Mouse (Mus musculus): ENCODE measurements around the gene Tcea3. TPM values are rescaled to one million over a fixed set of nuclear protein-coding genes. Genes with fewer than 3 reads are reported as not detected.
A peak's percentile ranks its signal among the peaks of the same experiment; 100 is the strongest.

Tcea3 gene
- polyA plus RNA-seq, 1 experiment from 2014 or later, result 11.1 TPM

DNA sequence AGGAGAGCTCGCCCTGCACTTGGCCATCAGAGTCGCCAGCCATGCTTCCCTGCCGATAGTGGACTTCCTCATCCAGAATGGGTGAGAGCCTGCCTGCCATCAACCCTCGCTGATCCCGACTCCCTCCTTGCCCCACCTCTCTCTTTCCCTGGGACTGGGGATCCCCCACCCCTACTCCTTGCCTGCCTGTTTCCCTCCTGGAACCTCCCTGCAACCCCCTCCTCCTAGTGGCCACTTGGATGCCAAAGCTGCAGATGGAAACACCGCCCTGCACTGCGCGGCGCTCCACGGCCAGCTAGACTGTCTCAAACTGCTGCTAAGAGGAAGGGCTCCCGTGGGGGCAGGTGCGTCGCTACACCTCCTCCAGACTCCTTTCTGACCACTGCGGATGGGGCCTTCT lies 7.4 kb upstream of the Tcea3 start:
- 0 out of 2 replicates have a peak, but pooled peaks cover 6% of the 10 kb centered on the region for H3K4me1 ChIP-seq
- no peak overlapping the region for H3K4me2 ChIP-seq
- ATAC-seq, result no peak
- H3K4me3 ChIP-seq, result no peak overlapping the region
- no peaks in the 10 kb centered on the region for H3K36me3 ChIP-seq
- WGBS (ENCODE audit: insufficient replicate concordance), result 39% methylated on average over 14 of the region's 14 CpGs
- no peaks in the 10 kb centered on the region for H3K9me3 ChIP-seq (replicated peaks)
- H3K27ac ChIP-seq, result no peak overlapping the region
- H3K27me3 ChIP-seq (replicated peaks), result peaks cover 93% of the 10 kb centered on the region
- H3K9ac ChIP-seq, result no peak overlapping the region

DNA sequence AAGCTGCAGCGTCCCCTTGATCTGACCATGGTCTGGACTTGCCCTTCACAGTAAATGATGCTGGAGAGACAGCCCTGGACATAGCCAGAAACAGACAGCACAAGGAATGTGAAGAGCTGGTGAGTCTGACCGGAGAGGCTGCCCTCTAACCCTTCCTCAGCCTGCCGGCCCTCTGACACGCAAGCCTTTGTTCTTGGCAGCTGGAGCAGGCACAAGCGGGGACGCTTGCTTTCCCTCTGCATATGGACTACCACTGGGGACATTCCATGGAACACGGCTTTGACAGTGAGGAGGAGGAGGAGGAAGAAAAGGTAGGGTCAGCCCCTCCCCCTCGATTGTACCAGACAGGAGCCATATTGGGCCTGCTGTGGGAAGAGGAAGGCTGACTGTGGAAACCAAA lies 6.6 kb upstream of the Tcea3 start:
- ATAC-seq, result no peak
- no peak overlapping the region for H3K27ac ChIP-seq
- WGBS (ENCODE audit: insufficient replicate concordance), result 67% methylated on average over 8 of the region's 8 CpGs

DNA sequence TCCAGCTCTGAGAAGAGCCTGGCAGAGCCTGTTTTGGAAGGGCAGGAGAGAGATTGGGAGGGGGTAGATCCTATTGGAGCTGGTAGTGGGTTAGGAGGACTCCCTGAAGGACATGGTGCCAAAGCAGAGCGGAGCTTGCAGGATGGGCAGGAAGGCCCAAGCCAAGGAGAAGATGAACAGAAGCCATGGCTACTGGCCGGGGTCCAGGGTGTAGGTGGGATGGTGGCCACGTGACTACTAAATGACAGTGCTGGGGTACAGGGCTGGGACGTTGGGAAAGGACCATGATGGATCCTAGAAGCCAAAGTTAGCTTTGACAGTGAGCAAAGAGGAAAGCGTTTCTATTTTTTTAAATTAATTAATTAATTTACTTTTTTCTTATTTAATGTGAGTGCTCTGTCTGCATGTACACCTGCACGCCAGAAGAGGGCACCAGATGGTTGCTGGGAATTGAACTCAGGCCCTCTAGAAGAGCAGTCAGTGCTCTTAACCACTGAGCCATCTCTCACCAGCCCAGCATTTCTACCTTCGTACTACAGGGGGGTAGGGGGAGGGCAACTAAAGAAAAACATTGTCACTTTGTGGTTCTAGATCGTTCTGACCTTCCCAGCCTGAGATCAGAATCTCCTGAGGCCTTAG lies 5.3 kb upstream of the Tcea3 start:
- no peak overlapping the region for H3K27ac ChIP-seq
- no peak overlapping the region for H3K9ac ChIP-seq
- no peaks in the 10 kb centered on the region for H3K36me3 ChIP-seq
- H3K27me3 ChIP-seq (replicated peaks), result peaks cover 99% of the 10 kb centered on the region
- no peaks in the 10 kb centered on the region for H3K9me3 ChIP-seq (replicated peaks)
- H3K4me3 ChIP-seq, result no peak overlapping the region
- WGBS (ENCODE audit: insufficient replicate concordance), result 31% methylated on average over 8 of the region's 8 CpGs
- no peak for ATAC-seq
- H3K4me2 ChIP-seq, result no peak overlapping the region
- 0 out of 2 replicates have a peak, but pooled peaks cover 11% of the 10 kb centered on the region for H3K4me1 ChIP-seq

More for the DNA sequence above, 6.6 kb upstream of the Tcea3 start:
- Histone ChIP-seq H3K4me1 (0 out of 2 replicates have a peak, but pooled peaks cover 6% of the 10 kb centered on the region), H3K36me3 (no peaks in the 10 kb centered on the region), H3K9ac (no peak overlapping the region), H3K27me3 (replicated peaks) (peaks cover 99% of the 10 kb centered on the region), H3K4me2 (no peak overlapping the region), H3K9me3 (replicated peaks) (no peaks in the 10 kb centered on the region), H3K4me3 (no peak overlapping the region)

DNA sequence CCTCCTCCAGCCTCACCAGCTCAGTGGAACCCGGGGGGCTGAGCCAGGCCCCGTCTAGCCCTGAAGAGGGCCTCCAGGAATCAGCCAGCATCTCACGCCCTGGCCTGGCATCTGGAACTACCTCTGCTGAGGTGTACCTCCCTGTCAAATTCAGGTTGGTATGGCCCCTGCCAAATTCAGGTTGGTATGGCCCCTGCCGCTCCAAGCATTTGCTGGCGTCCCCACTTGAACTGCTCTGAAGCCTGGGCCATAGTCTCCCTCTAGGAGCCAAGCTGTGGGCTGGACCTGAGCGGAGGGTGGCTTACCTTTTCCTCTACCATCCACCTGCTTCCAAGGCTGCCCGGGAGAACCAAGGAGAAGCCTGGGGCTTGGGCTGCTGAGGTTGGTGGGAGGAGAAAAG lies 4.8 kb upstream of the Tcea3 start:
- Histone ChIP-seq H3K9ac (no peak overlapping the region), H3K9me3 (replicated peaks) (no peaks in the 10 kb centered on the region), H3K27me3 (replicated peaks) (peaks cover 99% of the 10 kb centered on the region), H3K4me2 (no peak overlapping the region), H3K4me3 (no peak overlapping the region), H3K4me1 (peaks cover 15% of the 10 kb centered on the region; the same call in 1 of the 2 replicates), H3K27ac (no peak overlapping the region), H3K36me3 (no peaks in the 10 kb centered on the region)
- WGBS (ENCODE audit: insufficient replicate concordance), result 58% methylated on average over 7 of the region's 7 CpGs
- no peak for ATAC-seq

DNA sequence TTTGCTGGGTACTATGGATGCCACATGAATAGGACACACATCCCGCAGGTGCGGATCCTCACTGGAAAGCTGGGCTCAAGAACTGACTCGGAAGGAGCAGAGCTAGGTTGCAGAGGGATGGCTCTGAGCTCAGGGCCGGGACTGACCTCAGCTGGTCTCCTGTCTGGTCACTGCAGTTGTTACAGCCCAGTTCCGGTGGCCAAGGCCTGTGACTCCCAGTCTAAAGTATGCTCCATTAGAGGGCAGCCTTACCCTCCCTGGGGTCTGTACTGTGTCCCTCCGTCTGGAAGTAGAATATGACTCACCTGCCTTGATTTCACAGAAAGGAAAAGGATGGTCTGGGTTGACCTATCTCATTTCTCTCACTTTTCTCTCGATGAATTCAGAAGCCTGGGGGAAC lies 3.3 kb upstream of the Tcea3 start:
- no peak overlapping the region for H3K27ac ChIP-seq
- WGBS (ENCODE audit: insufficient replicate concordance), result 45% methylated on average over 7 of the region's 7 CpGs
- no peaks in the 10 kb centered on the region for H3K36me3 ChIP-seq
- peaks cover 99% of the 10 kb centered on the region for H3K27me3 ChIP-seq (replicated peaks)
- no peak overlapping the region for H3K9ac ChIP-seq
- no peak overlapping the region for H3K4me2 ChIP-seq
- no peak overlapping the region for H3K4me3 ChIP-seq
- no peaks in the 10 kb centered on the region for H3K9me3 ChIP-seq (replicated peaks)
- no peak for ATAC-seq
- peaks cover 14% of the 10 kb centered on the region for H3K4me1 ChIP-seq

DNA sequence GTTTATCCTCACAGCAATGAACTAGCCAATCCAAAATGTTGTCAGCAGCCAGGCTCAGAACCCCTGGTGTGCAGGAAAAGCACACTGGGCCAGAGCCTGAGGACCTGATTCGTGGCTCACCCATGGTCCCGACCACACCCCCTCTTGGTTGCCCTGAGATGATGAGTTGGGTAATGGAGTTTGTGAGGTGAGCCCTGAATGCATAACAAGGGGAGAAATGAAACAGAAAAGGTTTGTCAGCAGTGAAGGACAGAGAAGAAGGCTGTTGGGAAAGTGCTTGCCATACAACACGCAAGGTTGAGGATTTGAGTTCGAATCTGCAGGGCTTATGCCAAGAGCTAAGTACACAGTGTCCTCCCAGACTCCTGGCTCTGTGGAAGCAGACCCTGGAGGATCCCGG lies 1.8 kb upstream of the Tcea3 start:
- WGBS (ENCODE audit: insufficient replicate concordance), result 36% methylated on average over 5 of the region's 5 CpGs
- no peak overlapping the region for H3K27ac ChIP-seq
- H3K36me3 ChIP-seq, result no peaks in the 10 kb centered on the region
- no peak overlapping the region for H3K4me2 ChIP-seq
- no peak overlapping the region for H3K4me3 ChIP-seq
- no peak for ATAC-seq
- H3K4me1 ChIP-seq, result peaks cover 21% of the 10 kb centered on the region
- peaks cover 99% of the 10 kb centered on the region for H3K27me3 ChIP-seq (replicated peaks)
- H3K9ac ChIP-seq, result no peak overlapping the region
- H3K9me3 ChIP-seq (replicated peaks), result no peaks in the 10 kb centered on the region

DNA sequence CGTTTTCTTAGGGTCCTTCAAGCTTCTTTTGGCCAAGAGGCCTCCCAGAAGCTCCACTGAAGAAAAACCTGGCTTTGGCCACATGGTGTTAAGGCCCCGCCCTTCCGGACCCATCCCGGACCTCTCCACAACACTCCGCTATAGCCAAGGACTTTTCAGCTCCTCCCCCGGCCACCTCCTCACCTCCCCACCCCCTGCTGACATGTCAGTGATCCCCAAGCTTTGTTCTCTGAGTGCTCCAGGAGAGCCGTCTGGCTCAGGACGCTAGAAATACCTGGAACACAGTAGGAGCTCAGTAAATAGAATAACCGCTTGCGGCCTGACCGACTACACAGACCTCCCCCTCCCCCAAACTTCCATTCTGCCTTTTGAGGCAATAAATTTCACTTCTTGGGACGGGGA lies 960 bp upstream of the Tcea3 start:
- H3K4me1 ChIP-seq, result peaks cover 21% of the 10 kb centered on the region
- H3K4me3 ChIP-seq, result no peak overlapping the region
- WGBS (ENCODE audit: insufficient replicate concordance), result 4% methylated on average over 12 of the region's 12 CpGs
- no peaks in the 10 kb centered on the region for H3K36me3 ChIP-seq
- H3K27ac ChIP-seq, result no peak overlapping the region
- H3K27me3 ChIP-seq (replicated peaks), result peaks cover 98% of the 10 kb centered on the region
- no peak for ATAC-seq
- H3K9ac ChIP-seq, result no peak overlapping the region
- H3K4me2 ChIP-seq, result 0 out of 2 replicates have a peak overlapping the region, but pooled peaks have one; percentile 5
- H3K9me3 ChIP-seq (replicated peaks), result no peaks in the 10 kb centered on the region

DNA sequence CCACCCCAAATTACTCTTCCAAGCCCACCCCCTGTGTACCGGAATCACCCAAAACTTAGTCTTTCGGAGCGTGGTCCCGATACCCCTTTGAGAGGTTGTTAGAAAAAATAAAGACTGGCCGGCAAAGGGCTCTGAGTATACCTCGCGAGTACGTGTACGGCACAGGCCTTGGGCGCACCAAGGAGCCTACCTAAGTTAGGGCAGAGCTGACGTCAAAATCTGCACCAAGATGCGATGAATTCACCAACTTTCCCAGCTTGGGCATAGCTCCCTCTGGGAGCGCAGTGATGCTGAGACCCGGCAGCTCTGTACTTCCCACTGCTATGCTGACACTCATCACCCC lies 172 bp upstream of the Tcea3 start:
- Histone ChIP-seq H3K4me3 (peak overlapping the region; percentile 49), H3K27ac (no peak overlapping the region), H3K9me3 (replicated peaks) (no peaks in the 10 kb centered on the region), H3K4me2 (peak overlapping the region; percentile 64), H3K9ac (no peak overlapping the region), H3K36me3 (no peaks in the 10 kb centered on the region), H3K27me3 (replicated peaks) (peaks cover 97% of the 10 kb centered on the region), H3K4me1 (peaks cover 21% of the 10 kb centered on the region)
- 4% methylated on average over 14 of the region's 14 CpGs for WGBS (ENCODE audit: insufficient replicate concordance)
- no peak for ATAC-seq

DNA sequence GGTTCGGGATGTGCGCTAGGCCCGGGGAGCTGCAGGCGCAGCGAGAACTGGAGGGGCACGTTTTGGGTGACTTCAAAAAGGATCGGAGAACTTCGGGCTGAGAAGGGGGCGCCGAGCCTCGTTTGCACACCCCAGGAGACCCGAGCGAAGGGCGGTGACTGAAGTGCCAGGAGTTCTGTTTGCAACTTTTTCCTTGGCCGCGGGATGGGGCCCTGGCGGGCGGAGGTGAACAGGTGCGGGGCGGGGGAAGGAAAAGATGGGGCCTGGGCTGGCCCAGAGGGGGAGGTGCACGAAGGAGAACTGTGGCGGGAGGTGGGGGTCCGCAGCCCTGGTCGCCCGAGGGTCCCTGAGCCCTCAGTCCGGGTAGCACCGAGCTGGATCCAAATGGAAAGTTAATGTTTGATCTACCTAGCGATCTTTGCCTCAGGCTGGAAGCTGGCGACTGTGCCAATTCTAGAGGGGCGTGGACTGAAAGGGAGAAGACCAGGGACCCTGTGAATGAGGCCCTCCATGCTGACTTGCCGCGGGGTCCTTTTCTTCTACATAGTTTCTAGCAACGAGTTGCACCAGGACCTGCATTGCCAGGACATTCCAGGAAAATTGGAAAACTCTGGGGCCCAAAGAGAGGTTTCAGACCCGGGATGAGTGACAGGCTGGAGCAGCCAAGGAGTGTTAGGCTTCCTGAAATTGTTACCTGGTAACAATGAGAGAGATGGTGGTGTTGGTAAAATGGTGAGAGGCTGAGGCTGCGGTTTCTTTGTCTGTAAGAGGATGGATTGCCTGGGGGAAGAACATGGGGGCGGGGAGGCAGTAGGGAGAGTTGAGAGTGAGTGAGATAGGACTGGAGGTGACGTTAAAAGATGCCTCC lies 1.2 kb downstream of the Tcea3 start:
- no peaks in the 10 kb centered on the region for H3K9me3 ChIP-seq (replicated peaks)
- H3K9ac ChIP-seq, result no peak overlapping the region
- peaks cover 21% of the 10 kb centered on the region for H3K4me1 ChIP-seq
- ATAC-seq, result peak; percentile 31; the same call in 1 of the 2 replicates
- H3K4me3 ChIP-seq, result peak overlapping the region; percentile 49
- peaks cover 90% of the 10 kb centered on the region for H3K27me3 ChIP-seq (replicated peaks)
- H3K4me2 ChIP-seq, result peak overlapping the region; percentile 64
- WGBS (ENCODE audit: insufficient replicate concordance), result 2% methylated on average over 37 of the region's 37 CpGs
- H3K36me3 ChIP-seq, result no peaks in the 10 kb centered on the region
- H3K27ac ChIP-seq, result no peak overlapping the region

DNA sequence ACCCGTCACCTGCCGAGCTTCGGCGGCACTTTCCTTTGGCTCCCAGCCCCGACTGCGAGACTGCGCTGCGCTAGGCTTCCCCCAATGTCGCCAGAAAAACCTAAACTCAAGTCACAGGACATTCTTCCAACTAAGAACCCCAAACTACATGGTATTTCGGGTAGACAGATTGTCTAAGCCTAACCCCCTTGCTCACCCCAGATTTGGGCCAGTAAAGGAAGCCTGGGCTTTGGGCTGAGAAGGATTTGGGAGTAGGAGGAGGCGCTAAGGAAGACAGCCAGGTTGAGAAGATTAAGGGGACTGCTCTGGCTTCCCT lies 1.8 kb downstream of the Tcea3 start:
- Histone ChIP-seq H3K9ac (no peak overlapping the region), H3K9me3 (replicated peaks) (no peaks in the 10 kb centered on the region), H3K27ac (no peak overlapping the region), H3K4me3 (no peak overlapping the region), H3K4me2 (peak overlapping the region; percentile 64), H3K27me3 (replicated peaks) (peaks cover 90% of the 10 kb centered on the region), H3K36me3 (no peaks in the 10 kb centered on the region), H3K4me1 (peaks cover 21% of the 10 kb centered on the region)
- WGBS (ENCODE audit: insufficient replicate concordance), result 10% methylated on average over 11 of the region's 11 CpGs
- ATAC-seq, result no peak

DNA sequence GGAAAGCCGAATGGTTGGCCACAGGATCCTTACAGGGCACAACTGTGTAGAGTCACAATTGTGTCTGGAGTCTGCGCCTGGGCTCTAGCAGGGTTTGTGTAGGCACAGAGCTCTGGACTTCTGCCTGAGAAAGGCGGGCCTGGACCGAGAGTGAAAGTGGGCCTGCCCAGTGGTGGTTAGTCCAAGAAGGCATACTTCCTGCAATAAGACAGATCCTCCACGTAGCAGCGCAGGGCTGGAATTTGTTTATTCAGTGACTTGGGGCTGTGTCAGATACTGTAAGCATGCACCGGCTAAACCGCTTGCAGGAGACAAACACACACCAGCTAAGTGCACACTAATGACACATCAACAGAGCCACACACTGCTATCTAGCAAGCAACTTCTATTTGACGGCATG lies 2.3 kb downstream of the Tcea3 start:
- H3K4me2 ChIP-seq, result no peak overlapping the region; the same call in 1 of the 2 replicates
- no peak for ATAC-seq
- peaks cover 21% of the 10 kb centered on the region for H3K4me1 ChIP-seq
- H3K27me3 ChIP-seq (replicated peaks), result peaks cover 87% of the 10 kb centered on the region
- no peaks in the 10 kb centered on the region for H3K9me3 ChIP-seq (replicated peaks)
- no peak overlapping the region for H3K4me3 ChIP-seq
- no peak overlapping the region for H3K27ac ChIP-seq
- H3K36me3 ChIP-seq, result no peaks in the 10 kb centered on the region
- WGBS (ENCODE audit: insufficient replicate concordance), result 28% methylated on average over 9 of the region's 9 CpGs
- no peak overlapping the region for H3K9ac ChIP-seq

DNA sequence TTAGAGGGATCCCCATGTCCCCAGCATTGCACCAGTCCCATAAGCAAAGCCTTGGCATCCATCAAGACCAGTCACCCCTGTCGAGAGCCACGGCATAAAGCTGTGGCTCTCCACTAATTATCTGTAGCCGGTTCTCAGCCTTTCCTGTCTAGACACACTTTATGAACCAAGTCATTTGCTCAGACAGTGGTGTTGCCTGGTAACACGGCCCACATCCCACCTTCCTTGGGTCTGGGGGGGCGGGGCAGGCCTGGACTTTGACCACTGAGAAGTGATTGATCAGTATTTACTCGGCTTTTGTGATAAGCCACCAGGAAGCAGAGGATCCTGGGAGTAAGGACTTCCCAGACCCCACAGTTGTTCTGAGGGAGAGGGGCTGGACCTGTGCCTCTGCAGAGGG lies 8.4 kb downstream of the Tcea3 start:
- Histone ChIP-seq H3K27me3 (replicated peaks) (peaks cover 56% of the 10 kb centered on the region), H3K4me3 (no peak overlapping the region)
- no peak for ATAC-seq

More for the DNA sequence above, 8.4 kb downstream of the Tcea3 start:
- H3K4me2 ChIP-seq, result no peak overlapping the region
- no peaks in the 10 kb centered on the region for H3K36me3 ChIP-seq
- H3K9me3 ChIP-seq (replicated peaks), result no peaks in the 10 kb centered on the region
- WGBS (ENCODE audit: insufficient replicate concordance), result 21% methylated on average over 6 of the region's 6 CpGs
- peaks cover 16% of the 10 kb centered on the region for H3K4me1 ChIP-seq
- H3K27ac ChIP-seq, result no peak overlapping the region
- H3K9ac ChIP-seq, result no peak overlapping the region

All from liver, embryonic 12.5 days (tissue).